Mouse (Mus musculus): Measurements from ENCODE around the gene Hist1h2bm.
A peak's percentile ranks its signal among the peaks of the same experiment; 100 is the strongest.

Hist1h2bm gene

DNA sequence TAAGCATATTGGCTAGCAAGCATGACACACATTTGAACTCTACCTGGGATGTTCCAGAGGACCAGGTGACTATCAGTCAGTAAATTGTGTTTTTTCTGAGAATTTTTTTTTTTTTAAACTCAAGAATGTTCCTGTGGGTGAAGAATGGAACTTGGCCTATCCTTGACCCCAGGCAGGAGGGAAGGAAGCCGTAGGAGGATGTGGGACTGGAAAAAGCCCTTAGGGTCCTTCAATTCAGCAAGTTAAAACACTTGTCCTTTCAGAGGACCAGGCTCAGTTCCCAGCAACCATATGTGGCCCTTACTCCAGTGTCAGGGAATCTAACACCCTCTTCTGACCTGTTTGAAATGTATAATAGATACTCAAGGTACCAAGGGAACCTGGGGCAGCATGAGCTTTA is 7.7 kb downstream of the Hist1h2bm start:
- no peak for DNase-seq

DNA sequence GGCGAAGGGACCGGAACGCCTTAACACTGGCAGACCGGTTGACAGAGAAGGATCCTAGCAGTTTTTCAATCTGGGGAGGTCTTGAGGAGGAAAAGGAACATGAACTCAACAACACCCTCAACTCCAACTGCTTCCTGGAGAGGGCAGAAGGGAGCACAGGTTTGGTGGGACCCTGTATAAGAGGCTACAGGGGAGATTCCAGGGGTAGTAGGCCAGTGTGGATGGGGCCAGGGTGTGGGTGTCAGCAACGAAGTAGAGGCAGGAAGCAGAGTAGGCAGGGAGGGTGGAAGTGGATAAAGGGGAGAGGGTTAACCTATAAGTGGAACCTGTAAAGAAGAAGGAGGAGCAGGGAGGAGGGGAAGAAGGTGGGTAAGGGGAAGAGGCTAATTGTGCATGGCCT is 11.6 kb downstream of the Hist1h2bm start:
- no peak for DNase-seq

DNA sequence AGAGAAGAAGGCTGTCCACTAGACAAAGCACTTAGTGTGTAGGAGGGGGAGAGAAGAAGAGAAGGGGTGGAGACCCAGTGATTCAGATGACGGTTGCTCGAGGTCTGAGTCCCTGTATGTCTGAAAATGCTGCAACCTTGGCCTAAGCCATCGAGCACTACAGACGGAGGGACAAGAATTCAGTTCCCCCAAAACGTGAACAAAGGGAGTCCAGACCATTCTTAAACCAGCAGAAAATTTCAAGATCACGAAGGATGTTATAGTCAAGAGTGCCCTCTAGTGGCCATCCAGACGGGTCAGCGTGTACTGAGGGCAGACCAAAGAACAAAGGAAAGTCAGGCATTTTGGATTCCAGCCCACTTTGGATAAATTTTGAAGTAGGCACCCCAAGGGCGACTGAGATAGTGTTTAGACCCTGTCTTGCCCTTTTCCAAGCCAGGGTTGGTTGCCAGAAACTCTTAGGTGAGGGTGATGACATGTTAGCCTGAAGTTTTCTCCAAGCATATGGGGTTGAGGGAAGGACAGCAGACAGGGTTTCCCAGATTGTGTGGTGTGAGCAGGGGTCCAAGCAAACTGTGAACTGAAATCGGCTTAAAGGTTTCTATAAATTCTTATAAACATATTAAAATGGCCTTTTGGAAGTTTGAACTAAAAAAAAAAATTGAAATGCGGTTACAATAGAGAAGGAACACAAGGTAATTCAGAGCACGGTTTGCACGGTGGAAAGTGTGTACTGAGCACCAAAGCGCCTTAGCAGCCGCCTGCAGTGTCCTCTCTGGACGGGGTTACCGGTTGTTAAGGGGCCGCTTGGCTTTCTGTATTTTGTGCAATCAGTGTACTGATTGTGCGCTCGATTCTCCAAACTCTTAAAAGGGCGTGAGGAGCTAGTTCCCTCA is 12.4 kb downstream of the Hist1h2bm start:
- DNase-seq, result peak; percentile 30 to 60

DNA sequence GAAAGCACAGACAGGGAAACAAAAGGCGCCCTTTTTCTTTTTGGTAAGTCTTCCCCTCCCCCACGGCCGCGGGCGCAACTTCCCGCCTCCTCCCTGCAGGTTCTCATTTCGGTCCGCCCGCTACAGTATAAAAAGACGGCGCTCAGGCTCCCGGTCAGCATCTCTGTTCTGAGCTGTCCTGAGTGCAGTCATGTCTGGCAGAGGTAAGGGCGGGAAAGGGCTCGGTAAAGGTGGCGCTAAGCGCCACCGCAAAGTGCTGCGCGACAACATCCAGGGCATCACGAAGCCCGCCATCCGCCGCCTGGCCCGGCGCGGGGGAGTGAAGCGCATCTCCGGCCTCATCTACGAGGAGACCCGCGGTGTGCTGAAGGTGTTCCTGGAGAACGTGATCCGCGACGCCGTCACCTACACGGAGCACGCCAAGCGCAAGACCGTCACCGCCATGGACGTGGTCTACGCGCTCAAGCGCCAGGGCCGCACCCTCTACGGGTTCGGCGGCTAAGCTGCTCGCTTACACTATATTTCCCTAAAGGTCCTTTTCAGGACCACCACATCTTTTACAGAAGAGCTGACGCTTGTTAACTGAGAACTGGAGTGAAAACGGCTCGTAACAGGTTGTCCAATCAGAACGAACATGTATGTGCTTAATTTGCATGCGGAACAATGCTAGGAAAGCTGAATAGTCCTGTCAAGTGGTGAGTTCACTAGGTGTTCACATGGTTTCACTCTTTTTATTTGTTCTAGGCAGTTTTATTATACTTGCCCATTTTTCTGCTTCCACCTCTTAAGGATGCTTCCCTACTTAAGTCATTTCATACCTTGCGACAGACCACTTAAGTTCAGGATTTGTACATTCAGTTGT is 13.3 kb downstream of the Hist1h2bm start, which contains the start of gene Hist1h4j:
Hist1h4j (plus strand) TSS at position 159 of the 862 bp plus-strand sequence.
- DNase-seq, result peak; percentile 58 to 71

DNA sequence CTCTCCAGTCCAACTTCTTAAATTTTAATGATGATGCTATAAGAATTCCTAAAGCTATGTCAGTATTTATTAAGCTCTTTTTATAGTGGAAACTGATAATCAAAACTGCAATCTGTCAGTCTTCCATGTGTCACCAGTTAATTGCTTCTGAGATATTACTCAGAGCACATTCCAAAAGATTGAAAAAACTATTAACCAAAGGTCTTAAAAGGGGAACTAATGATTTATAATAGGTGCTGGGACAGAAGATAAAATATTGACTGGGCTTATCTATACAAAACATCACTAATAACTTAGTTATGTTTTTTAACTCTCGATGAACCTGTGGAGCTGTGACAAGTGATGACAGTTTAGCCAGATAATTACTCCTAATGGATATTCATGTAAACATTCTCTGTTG is 23.2 kb downstream of the Hist1h2bm start:
- DNase-seq, result no peak

DNA sequence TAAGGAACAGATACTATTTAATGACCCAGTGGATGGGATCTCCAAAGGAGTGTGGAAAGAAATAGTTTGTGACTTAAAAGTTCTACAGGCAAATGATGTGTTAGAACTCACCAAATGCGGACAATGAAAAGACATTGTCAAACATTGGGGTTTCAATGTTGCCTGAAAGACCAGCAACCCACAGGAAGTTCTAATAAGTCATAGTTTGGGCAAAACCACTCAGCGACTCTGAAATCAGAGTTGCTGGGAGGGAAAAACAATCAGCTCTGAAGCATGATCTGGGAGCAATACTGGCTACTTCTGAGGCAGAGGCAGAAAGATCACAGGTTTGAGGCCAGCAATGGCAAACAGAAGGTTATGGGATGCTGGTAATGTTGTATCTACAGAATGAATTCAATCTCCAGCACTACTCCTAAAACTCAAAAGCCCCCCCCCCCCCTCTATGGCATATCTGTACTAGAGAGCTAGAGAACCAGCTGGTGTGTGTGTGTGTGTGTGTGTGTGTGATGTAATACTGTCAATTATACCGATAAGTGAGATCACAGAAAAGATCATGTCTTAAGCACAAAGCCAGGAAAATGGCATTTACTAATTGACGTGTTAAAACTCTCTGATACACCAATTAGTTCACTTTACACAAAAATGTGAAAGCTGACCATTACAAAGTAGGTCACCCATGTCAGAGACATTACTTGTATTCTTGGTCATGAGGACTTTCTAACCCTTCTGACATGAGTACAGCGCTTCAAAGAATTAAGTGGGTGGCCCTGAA is 27.7 kb downstream of the Hist1h2bm start:
- DNase-seq, result no peak

DNA sequence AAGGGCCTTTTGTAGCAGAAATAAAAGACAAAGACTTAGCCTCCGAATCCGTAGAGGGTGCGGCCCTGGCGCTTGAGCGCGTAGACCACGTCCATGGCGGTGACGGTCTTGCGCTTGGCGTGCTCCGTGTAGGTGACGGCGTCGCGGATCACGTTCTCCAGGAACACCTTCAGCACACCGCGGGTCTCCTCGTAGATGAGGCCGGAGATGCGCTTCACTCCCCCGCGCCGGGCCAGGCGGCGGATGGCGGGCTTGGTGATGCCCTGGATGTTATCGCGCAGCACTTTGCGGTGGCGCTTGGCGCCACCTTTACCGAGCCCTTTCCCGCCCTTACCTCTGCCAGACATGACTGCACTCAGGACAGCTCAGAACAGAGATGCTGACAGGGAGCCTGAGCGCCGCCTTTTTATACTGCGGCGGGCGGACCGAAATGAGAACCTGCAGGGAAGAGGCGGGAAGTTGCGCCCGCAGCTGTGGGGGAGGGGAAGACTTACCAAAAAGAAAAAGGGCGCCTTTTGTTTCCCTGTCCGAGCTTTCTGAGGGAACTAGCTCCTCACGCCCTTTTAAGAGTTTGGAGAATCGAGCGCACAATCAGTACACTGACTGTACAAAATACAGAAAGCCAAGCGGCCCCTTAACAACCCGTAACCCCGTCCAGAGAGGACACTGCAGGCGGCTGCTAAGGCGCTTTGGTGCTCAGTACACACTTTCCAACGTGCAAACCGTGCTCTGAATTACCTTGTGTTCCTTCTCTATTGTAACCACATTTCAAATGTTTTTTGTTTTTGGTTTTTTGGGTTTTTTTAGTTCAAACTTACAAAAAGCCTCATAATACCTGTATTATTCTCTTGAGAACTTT is 28.5 kb downstream of the Hist1h2bm start, which contains the start of gene Hist1h4k:
Hist1h4k (minus strand) TSS at position 347 of the 859 bp plus-strand sequence.
- DNase-seq, result peak; percentile 82 to 86

DNA sequence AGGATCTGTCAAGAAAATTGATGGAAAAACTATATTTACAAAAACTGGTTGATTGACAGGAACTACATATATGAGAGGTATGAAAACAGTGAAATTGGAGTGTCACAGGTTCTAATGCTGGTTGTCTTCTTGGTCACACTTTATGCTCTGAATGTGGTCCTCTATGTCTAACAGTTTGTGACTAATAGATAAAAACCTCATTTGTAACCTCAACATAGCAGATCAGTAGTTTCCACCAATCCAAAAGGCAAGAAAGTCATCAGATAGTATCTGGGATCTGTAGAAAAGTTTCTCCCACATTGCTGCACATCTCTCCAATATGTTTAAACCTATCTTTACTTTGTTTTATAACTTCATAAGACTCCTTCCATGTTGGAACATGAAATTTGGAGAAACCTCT is 29.6 kb downstream of the Hist1h2bm start:
- no peak for DNase-seq

DNA sequence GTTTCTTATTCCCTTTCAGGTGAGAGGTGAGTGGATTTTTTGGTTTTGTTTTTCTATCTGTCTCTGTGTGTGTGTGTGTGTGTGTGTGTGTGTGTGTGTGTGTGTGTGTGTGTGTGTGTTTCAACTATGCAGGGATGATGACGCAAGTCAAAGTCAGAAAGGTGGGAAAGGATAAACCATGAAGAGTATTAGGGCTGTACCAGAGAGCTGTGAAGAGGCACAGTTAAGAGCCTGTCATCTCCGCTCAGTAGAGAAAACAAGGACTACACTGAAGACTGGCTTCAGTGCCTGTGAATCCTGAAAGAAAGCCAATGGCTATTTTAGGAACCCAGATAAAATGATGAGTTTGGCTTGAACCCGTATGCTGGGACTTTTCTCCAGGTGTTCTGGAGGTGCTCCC is 30.0 kb downstream of the Hist1h2bm start:
- DNase-seq, result no peak

DNA sequence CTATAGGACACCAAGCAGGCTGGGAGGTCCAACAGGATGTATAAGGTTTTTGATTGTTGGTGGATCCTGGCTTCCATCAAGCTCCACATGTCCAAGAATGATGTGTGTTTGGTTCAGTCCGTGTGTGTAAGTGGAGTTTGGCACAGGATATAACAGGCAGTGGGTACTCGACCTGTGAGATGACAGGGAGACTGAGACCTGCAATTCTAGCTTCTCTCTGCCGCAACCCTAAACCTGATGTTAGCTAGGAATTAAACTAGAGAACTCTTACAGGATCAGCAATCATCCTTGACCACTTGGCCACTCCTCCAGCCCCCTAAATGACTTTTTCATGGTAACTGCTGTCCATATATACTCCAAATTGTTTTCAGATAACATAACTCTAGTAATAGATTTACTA is 30.5 kb downstream of the Hist1h2bm start:
- no peak for DNase-seq

DNA sequence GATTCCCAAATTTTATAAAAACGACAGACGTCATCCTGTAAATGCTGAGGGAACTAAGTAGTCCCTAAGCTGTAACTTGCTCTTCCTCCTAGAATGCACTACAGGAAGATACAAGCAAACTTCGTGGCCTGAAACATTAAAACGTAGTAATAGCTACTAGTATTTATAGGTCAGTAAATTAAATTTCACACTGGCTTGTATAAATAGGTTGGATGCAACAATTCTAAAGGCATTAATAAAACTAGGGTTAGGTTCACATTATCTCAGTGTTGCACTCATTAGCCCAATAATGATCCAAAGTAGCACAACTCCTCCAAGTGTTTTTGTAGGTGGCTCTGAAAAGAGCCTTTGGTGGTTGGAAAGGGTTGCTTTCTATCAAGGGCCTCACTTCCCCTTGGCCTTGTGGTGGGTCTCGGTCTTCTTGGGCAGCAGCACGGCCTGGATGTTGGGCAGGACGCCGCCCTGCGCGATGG is 31.2 kb downstream of the Hist1h2bm start:
- DNase-seq, result no peak

DNA sequence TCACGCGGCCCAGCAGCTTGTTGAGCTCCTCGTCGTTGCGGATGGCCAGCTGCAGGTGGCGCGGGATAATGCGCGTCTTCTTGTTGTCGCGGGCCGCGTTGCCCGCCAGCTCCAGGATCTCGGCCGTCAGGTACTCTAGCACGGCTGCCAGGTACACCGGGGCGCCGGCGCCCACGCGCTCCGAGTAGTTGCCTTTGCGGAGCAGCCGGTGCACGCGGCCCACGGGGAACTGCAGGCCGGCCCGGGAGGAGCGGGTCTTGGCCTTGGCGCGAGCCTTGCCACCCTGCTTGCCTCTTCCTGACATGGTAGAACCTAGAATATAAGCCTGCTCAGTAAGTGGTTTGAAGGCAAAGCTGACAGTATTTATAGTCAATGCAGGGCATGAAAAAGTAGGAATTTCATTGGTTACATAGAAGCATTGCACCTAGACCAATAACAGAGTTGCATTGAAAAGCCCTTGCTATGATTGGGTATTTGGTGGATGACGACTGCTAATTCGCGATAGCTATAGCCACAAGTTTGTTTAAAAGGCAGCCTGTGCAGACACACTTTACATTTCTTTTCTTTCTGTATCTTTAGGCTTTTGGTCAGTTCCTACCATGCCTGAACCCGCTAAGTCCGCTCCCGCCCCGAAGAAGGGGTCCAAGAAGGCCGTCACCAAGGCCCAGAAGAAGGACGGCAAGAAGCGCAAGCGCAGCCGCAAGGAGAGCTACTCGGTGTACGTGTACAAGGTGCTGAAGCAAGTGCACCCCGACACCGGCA is 31.9 kb downstream of the Hist1h2bm start, which contains the start of the genes Hist1h2ak and Hist1h2bn:
Hist1h2ak (minus strand) TSS at position 304 of the 762 bp plus-strand sequence.
Hist1h2bn (plus strand) TSS at position 600 of the 762 bp plus-strand sequence.
- DNase-seq, result peak; percentile 45 to 46

DNA sequence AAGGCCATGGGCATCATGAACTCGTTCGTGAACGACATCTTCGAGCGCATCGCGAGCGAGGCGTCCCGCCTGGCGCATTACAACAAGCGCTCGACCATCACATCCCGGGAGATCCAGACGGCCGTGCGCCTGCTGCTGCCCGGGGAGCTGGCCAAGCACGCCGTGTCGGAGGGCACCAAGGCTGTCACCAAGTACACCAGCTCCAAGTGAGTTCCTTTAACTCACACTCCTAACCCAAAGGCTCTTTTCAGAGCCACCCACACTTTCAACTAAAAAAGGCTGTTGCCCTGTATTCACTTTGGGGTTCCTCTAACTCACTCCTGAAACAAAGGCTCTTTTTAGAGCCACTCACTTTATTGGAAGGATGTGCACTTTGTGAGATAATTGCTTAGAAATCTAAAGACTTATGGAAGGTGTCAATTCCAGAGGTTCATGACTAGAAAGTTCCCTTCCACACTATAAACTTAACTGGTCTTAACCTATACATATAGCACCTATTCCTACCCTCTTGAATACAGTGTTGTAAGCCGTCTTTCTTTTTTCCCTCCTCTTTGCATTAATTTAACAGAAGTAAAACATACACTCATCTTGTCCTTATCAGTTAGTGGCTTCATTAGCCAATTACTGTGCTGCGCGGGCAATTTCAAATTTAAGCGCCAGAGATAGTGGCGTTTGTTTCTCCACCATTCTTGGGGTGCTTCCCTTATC is 32.6 kb downstream of the Hist1h2bm start:
- DNase-seq, result peak in 1 of 2 experiments; percentile 19

DNA sequence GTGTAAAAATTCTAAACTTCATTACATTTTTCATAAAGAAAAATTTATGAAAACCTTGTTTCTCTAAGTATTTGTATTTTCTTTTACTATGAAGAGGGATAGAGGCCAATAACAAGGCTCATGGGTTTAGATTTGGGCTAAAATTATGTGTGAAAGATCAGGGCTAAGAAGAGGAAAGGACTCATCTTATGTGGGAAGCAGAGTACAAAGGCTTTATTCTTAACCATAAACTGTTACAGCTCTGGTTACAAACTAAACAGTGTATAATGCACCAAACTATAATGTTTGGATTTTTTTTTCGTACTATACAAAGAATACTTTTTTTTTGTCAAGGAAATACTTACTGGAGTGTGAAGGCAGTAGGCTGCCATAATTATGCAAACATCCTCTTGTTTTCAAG is 33.9 kb downstream of the Hist1h2bm start:
- DNase-seq, result no peak
